Mouse (Mus musculus) forebrain, embryonic 15.5 days (tissue): ENCODE data around the gene Nfib. TPM values are rescaled to one million over a fixed set of nuclear protein-coding genes. Genes with fewer than 3 reads are reported as not detected.
A peak's percentile ranks its signal among the peaks of the same experiment; 100 is the strongest.

Experiments used
- ATAC-seq: fragments of 200-750 bp; cut with Nextera tagmentation; replicated peaks from 2 replicates; pipeline ENCODE4 v1.8.0; 2017; ENCODE audit warnings: mild to moderate bottlenecking, moderate TSS enrichment, moderate library complexity
- H3K27ac ChIP-seq: fragments of 300-500 bp; sonication (generic); replicated peaks from 2 replicates; pipeline ENCODE4 v1.5.1; 2015; ENCODE audit warnings: mild to moderate bottlenecking, inconsistent platforms
- H3K27me3 ChIP-seq: fragments of 300-500 bp; sonication (generic); 2 replicates; pipeline ENCODE4 v1.6.1; 2015; ENCODE audit warnings: inconsistent platforms
- H3K36me3 ChIP-seq: fragments of 300-500 bp; sonication (generic); 2 replicates; pipeline ENCODE4 v1.6.1; 2015; ENCODE audit warnings: mild to moderate bottlenecking, inconsistent platforms
- H3K4me1 ChIP-seq: fragments of 300-500 bp; sonication (generic); 2 replicates; pipeline ENCODE4 v1.6.1; 2015; ENCODE audit warnings: inconsistent platforms
- H3K4me2 ChIP-seq: fragments of 300-500 bp; sonication (generic); replicated peaks from 2 replicates; pipeline ENCODE4 v1.6.1; 2015; ENCODE audit warnings: mild to moderate bottlenecking, inconsistent platforms
- H3K4me3 ChIP-seq: fragments of 300-500 bp; sonication (generic); 2 replicates; pipeline ENCODE4 v1.5.1; 2015; ENCODE audit warnings: mild to moderate bottlenecking, inconsistent platforms
- H3K9ac ChIP-seq: fragments of 300-500 bp; sonication (generic); replicated peaks from 2 replicates; pipeline ENCODE4 v1.6.1; 2015; ENCODE audit warnings: mild to moderate bottlenecking, inconsistent platforms
- H3K9me3 ChIP-seq: fragments of 300-500 bp; sonication (generic); 2 replicates; pipeline ENCODE4 v1.6.1; 2016; ENCODE audit warnings: inconsistent platforms
- WGBS: fragments of 180-500 bp; shearing (Covaris S2); methylation state at CpG from one replicate; pipeline ENCODE4 v1.1.7; 2015; ENCODE audit warnings: mixed read lengths; 5-methylcytosine and 5-hydroxymethylcytosine counted together
- polyA plus RNA-seq: library from polyadenylated mRNA; unstranded; fragments of >200 nt; fragmentation: Nextera tagmentation; extraction: Ambion mirVana; gene quantifications from 2 replicates; pipeline ENCODE4 v1.2.1, GENCODE M21; 2015

Nfib gene
- polyA plus RNA-seq, 1 experiment from 2014 or later = 282 TPM

DNA sequence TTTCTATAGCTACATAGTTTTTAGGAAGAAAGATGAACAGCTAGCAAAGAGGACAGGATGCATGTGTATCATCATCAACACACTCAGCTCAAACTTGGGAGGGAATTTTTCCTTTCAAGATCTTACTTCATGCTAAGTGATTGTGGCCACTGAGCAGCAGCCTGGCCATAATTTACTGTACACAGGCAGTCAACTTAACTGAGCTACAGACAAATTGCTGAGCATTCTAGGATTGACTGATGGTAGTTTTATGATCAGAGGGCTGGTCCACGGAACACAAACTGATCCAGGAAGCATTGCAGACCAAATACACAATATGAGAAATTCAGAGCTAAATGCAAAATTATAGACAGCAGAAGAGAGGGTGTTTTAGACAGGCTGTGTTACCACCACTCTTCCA, 191.2 kb downstream of the Nfib start:
- H3K27ac ChIP-seq = peak overlapping the region; percentile 99
- H3K36me3 ChIP-seq = no peaks in the 10 kb centered on the region
- 60% methylated on average over 1 of the region's 1 CpGs for WGBS
- H3K4me2 ChIP-seq = peak overlapping the region; percentile 82
- peak overlapping the region; percentile 95 for H3K9ac ChIP-seq
- no peaks in the 10 kb centered on the region for H3K9me3 ChIP-seq
- H3K4me3 ChIP-seq = peak overlapping the region; percentile 75
- ATAC-seq = no peak
- H3K4me1 ChIP-seq = peaks cover 25% of the 10 kb centered on the region
- no peaks in the 10 kb centered on the region for H3K27me3 ChIP-seq

DNA sequence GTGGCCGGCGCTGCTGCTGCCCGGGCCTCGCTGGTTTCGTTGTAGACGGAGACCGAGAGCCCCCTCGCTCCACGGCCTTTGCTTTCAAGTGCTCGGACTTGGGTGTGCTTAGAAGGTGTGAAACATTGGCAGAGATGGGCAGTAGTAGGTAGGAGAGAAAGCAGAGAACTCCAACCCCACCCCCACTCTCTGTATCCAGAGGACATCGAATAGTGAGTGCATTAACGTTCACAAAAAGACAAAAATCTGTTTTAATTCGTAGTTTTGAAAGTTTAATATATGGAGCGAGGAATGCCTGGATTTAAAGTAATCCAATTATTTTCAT, 192.2 kb downstream of the Nfib start:
- no peaks in the 10 kb centered on the region for H3K9me3 ChIP-seq
- peak overlapping the region; percentile 82 for H3K4me2 ChIP-seq
- ATAC-seq = no peak
- H3K4me1 ChIP-seq = peaks cover 25% of the 10 kb centered on the region
- peak overlapping the region; percentile 75 for H3K4me3 ChIP-seq
- H3K27me3 ChIP-seq = no peaks in the 10 kb centered on the region
- H3K27ac ChIP-seq = peak overlapping the region; percentile 99
- H3K9ac ChIP-seq = peak overlapping the region; percentile 95
- WGBS = under 1% methylated on average over 14 of the region's 14 CpGs
- no peaks in the 10 kb centered on the region for H3K36me3 ChIP-seq

DNA sequence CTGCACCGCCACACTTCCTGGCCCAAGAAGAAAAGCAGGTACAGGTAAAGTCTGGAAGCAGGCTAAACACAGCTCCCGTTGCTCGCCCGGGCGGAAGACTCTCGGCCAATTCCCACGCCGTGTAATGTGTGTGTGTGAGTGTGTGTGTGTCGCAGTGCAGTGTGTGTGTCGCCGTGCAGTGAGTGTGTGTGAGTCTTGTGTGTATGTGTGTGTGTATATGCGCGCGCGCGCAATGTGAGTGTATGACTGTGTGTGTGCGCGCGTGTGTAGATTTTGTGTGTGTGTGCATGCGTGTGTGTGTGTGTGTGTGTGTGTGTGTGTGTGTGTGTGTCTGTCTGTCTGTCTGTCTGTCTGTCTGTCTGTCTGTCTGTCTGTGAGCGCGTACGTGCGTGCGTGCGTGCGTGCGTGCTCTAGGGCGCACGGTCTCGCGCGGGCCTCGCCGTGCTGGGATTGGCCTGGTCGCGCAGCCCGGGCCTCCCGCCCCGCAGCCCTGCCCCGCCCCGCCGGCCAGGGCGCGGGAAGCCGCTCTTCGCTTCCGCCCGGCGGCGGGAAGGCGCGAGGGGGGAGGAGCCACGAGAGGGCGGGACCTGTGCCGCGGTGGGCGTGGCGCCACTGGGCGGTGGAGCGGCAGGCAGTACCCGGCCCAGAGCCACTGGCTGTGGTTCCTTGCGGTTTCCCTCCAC, 192.7 kb downstream of the Nfib start:
- peak overlapping the region; percentile 75 for H3K4me3 ChIP-seq
- peaks cover 25% of the 10 kb centered on the region for H3K4me1 ChIP-seq
- H3K9me3 ChIP-seq = no peaks in the 10 kb centered on the region
- WGBS = under 1% methylated on average over 62 of the region's 63 CpGs
- no peaks in the 10 kb centered on the region for H3K36me3 ChIP-seq
- H3K27ac ChIP-seq = peak overlapping the region; percentile 99
- H3K9ac ChIP-seq = peak overlapping the region; percentile 95
- peak overlapping the region; percentile 82 for H3K4me2 ChIP-seq
- ATAC-seq = peak; percentile 97
- no peaks in the 10 kb centered on the region for H3K27me3 ChIP-seq

DNA sequence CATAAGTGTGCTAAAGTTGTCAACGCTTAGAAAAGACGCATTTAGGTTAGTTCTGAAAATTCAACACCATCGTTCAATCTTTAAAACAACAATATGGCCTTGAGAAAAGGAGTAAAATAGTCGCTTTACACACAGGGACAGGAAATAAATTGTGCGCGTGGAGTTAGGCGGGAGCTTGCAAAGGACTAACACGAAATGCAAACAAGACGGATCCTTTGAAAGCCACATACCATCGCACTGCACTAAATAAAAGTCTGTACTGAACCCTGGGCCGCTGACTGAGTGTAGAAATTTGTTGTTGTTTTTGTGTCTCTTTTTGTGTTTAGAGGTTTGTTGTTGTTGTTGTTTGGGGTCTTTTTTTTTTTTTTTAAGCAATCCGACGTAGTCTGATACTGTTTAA, 193.2 kb downstream of the Nfib start:
- no peak for ATAC-seq
- Histone ChIP-seq H3K27ac (peak overlapping the region; percentile 99), H3K4me2 (peak overlapping the region; percentile 82), H3K9me3 (no peaks in the 10 kb centered on the region), H3K27me3 (no peaks in the 10 kb centered on the region), H3K4me3 (peak overlapping the region; percentile 75), H3K9ac (peak overlapping the region; percentile 95), H3K36me3 (no peaks in the 10 kb centered on the region), H3K4me1 (peaks cover 25% of the 10 kb centered on the region)
- WGBS = 1% methylated on average over 13 of the region's 13 CpGs

DNA sequence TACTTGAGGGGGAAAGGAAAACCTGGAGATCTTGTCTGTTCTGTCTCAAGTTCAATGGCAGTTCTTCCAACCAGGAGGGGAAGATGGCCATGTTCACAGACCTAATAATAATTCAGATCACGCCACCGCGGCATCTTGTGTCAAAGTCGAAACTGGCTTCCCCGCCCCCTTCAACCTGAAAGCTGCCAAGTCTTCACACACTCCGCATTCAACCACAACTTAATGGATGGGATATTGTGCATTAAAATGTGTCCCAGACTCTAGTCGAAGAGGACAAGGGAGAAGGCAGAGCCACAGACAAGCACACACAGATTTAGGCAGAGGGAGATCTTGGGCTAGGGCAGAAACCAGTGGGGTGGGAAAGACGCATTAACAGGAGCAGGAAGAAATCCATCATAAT, 194.0 kb downstream of the Nfib start:
- Histone ChIP-seq H3K27me3 (no peaks in the 10 kb centered on the region), H3K4me2 (peak overlapping the region; percentile 82), H3K36me3 (no peaks in the 10 kb centered on the region), H3K27ac (peak overlapping the region; percentile 99), H3K9ac (peak overlapping the region; percentile 95), H3K4me1 (peaks cover 25% of the 10 kb centered on the region), H3K9me3 (no peaks in the 10 kb centered on the region), H3K4me3 (peak overlapping the region; percentile 75)
- 0% methylated on average over 8 of the region's 8 CpGs for WGBS
- peak; percentile 21 for ATAC-seq

DNA sequence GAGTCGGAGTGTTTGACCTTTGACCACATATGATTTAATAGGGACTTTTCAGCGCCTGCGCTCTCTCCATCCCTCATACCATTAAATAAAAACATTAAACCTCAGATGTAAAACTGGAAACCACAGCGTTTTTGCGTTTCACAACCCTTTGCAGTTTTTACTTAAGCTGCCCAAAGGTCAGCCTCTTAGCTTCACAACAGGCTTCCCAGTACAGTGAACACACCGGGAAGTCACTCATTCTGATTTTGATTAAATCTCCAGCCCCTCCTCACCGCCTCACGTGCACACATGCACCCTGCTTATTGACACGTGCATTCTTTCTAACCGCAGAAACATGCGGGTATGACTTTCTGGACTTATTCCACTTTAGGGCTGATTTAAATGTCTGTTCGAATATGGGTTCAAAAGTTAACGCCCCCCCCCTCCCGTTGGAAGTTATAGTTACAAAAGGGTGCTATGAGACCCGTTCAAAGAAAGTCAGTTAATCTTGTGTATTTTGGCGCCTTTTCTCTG, 194.5 kb downstream of the Nfib start:
- Histone ChIP-seq H3K27ac (peak overlapping the region; percentile 99), H3K36me3 (no peaks in the 10 kb centered on the region), H3K9me3 (no peaks in the 10 kb centered on the region), H3K9ac (peak overlapping the region; percentile 95), H3K27me3 (no peaks in the 10 kb centered on the region), H3K4me2 (peak overlapping the region; percentile 82), H3K4me1 (peaks cover 25% of the 10 kb centered on the region), H3K4me3 (peak overlapping the region; percentile 75)
- 2% methylated on average over 16 of the region's 16 CpGs for WGBS
- ATAC-seq = no peak

DNA sequence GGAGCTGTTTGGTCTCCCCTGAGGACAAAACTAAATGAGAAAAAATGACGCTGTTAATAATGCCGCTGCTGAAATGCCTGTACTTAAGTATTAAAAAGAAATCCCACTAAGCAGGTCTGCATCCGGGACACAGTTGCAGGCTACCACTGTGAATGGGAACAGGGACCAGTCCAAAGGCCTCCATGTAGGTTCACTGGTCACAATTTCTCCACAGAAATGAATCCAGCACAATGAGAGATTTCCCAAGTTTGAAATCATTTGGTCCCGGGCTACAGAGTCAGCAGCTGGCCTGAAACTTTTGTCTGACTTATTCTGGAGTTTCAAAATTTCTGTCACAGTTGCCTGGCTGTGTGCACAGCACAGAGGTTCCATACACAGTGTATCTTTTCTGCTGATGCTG, 195.8 kb downstream of the Nfib start:
- H3K4me1 ChIP-seq = peaks cover 25% of the 10 kb centered on the region
- H3K9ac ChIP-seq = peak overlapping the region; percentile 95
- H3K4me2 ChIP-seq = peak overlapping the region; percentile 82
- no peak for ATAC-seq
- H3K27ac ChIP-seq = peak overlapping the region; percentile 99
- H3K27me3 ChIP-seq = no peaks in the 10 kb centered on the region
- H3K36me3 ChIP-seq = no peaks in the 10 kb centered on the region
- WGBS = 13% methylated on average over 4 of the region's 4 CpGs
- H3K4me3 ChIP-seq = peak overlapping the region; percentile 75
- no peaks in the 10 kb centered on the region for H3K9me3 ChIP-seq

DNA sequence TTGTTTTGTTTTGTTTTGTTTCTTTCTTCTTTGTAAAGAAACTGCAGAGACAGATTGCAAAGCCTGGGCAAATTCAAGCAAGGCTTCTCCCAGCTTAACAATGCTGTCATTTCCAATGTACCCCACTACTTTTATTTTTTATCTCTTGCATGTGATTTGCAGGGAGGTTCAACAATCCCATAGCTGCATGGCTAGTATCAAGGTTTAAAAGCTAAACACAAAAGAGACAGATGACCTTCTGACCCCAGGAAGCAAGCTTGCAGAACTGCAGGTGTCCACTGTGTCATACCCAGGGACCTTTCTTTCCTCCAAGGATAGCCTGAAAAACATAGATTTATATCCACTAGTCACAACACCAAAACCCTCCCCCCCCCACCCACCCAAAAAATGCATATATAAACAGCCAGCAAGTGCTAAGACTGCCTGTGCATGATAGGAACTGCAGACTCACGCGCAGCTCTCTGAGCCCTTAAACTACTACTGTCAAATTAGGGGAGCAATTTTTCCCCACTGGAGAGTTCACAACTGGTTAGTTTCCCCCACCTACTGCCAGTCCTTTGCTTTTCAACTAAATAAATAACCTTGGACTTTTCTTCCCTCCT, 196.3 kb downstream of the Nfib start:
- Histone ChIP-seq H3K27ac (peak overlapping the region; percentile 99), H3K4me3 (peak overlapping the region; percentile 75), H3K36me3 (no peaks in the 10 kb centered on the region), H3K4me1 (peaks cover 22% of the 10 kb centered on the region), H3K9ac (peak overlapping the region; percentile 95), H3K4me2 (peak overlapping the region; percentile 82), H3K27me3 (no peaks in the 10 kb centered on the region), H3K9me3 (no peaks in the 10 kb centered on the region)
- 9% methylated on average over 2 of the region's 2 CpGs for WGBS
- no peak for ATAC-seq

DNA sequence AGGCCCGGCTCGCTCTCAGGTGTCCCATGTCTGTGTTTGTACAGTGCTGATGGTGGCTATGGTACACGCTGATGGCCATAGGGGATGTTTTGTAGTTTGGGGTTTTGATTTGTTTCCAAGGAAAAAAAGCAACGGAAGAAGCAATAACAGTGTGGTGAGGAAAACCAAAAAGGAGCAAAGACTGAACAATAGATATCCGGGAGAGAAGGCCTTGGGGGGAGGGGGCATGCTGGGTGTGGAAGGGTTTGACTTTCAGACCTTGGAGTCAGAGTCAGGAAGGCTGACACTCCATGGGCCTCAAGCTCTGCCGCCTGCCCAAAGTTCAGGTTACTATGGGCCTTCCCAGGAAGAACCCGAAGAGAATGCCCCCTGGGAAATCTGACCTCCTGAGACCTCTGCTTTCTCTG, 197.3 kb downstream of the Nfib start:
- no peak for ATAC-seq
- Histone ChIP-seq H3K9ac (peak overlapping the region; percentile 95), H3K27ac (peak overlapping the region; percentile 99), H3K27me3 (no peaks in the 10 kb centered on the region), H3K4me1 (peaks cover 17% of the 10 kb centered on the region), H3K4me2 (peak overlapping the region; percentile 82), H3K36me3 (no peaks in the 10 kb centered on the region), H3K9me3 (no peaks in the 10 kb centered on the region), H3K4me3 (peak overlapping the region; percentile 75)
- 6% methylated on average over 7 of the region's 7 CpGs for whole genome bisulfite sequencing

DNA sequence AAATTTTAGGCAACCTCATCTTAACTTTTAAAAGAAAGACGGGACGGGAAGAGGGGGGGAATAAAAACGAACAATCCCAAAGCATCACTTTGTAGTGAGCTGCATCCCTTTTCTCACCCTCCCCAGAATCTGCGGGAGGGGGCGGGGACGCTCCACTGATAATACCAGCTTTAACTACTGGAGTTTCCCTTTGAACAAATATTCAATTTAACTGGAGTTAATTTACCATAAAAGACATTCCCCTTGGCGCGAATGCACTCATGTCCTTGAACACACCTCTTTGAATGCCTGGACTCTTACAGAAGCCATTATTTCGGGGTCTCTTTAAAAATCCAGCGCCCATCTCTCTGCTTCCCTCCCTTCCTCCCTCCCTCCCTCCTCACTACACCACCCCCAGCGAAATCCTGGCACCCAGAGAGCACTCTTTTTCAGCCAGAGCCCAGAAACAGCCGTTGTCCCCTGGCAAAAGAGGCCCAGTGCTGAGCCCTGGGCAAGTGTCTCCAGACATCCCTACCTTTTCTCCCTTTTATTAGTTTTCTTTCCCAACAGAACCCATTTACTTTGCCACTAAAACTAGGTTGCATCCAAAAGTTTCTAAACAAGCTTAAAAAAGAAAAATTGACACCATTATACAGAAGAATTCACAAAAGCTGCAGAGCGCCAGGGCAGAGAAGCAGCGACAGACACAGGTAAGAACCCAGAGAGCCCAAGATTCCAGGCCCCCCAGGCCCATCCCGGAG, 197.8 kb downstream of the Nfib start:
- Histone ChIP-seq H3K27me3 (no peaks in the 10 kb centered on the region), H3K4me3 (peak overlapping the region; percentile 75), H3K4me1 (peaks cover 16% of the 10 kb centered on the region), H3K9me3 (no peaks in the 10 kb centered on the region), H3K9ac (peak overlapping the region; percentile 95), H3K4me2 (peak overlapping the region; percentile 82), H3K36me3 (no peaks in the 10 kb centered on the region), H3K27ac (peak overlapping the region; percentile 99)
- no peak; the same call in 1 of the 2 replicates for ATAC-seq
- WGBS = 4% methylated on average over 15 of the region's 15 CpGs

DNA sequence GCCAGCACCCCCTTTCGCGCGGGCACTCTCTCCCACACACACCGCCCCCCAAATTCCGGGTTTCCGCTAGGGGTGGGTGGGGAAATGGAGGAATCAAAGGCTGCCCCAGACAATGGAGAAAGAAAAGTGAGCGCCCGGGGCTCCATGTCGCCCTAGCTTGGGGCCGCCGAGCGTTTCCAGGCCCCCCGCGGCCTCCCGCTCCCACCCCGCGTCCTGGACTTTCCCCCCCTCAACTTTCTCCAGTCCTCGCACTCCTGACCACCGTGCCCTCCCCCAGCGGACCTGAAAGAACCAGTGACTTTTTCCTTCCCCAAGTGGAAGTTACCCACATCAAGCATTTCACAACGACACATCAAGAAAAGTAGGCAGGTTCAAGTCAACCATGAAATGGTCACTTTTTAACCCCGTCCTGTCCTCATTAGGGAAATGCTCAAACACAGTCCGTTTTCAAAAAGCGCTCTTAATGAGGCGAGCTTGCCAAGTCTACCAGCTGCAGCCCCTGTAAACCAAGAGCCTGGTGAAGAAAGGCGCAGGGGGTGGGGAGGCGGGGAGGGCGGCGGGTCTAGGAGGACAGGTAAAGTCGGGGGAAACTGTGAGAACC, 198.7 kb downstream of the Nfib start:
- Histone ChIP-seq H3K27me3 (no peaks in the 10 kb centered on the region), H3K4me3 (peak overlapping the region; percentile 75), H3K9ac (peak overlapping the region; percentile 95), H3K9me3 (no peaks in the 10 kb centered on the region), H3K4me1 (peaks cover 9% of the 10 kb centered on the region; the same call in 1 of the 2 replicates), H3K27ac (peak overlapping the region; percentile 99), H3K36me3 (no peaks in the 10 kb centered on the region), H3K4me2 (peak overlapping the region; percentile 82)
- under 1% methylated on average over 30 of the region's 30 CpGs for WGBS
- ATAC-seq = peak; percentile 80
